11 mouse cellular contexts compared by ENCODE assay signal in genomic region chr5:106417210-106417609, GRCm38 (mm10). TPM values are rescaled to one million over a fixed set of nuclear protein-coding genes. Genes with fewer than 3 reads are reported as not detected.
DNase-seq lines count a peak whose midpoint lies in the region; ATAC-seq and TF ChIP-seq lines count a peak whose summit lies in the region.
"Had no signal": no experiment of that assay in that cellular context is flagged by ENCODE, and none has a peak within 500 bp of the region (broad histone marks: within the 10 kb centered on the region; RNA-seq: fewer than 3 reads in every experiment).

No protein-coding gene starts in this region.

- ATAC-seq in midbrain, embryonic 14.5 days (ENCODE audit: low FRiP score, low TSS enrichment) = no peak
- ATAC-seq in midbrain, embryonic 13.5 days = no peak
- ATAC-seq in stomach, postnatal 0 days (ENCODE audit: low FRiP score, low TSS enrichment) = no peak

- H3K9ac ChIP-seq in midbrain, embryonic 14.5 days (replicated peaks; ENCODE audit: low read length) = no peak overlapping the region
- no peak overlapping the region for H3K9ac ChIP-seq in midbrain, embryonic 13.5 days (replicated peaks)
- H3K9ac ChIP-seq in stomach, postnatal 0 days (ENCODE audit: low read length) = no peak overlapping the region

- H3K27me3 ChIP-seq in midbrain, embryonic 14.5 days (ENCODE audit: control insufficient read depth, insufficient read depth, low read length) = no peaks in the 10 kb centered on the region
- no peaks in the 10 kb centered on the region for H3K27me3 ChIP-seq in midbrain, embryonic 13.5 days
- H3K27me3 ChIP-seq in stomach, postnatal 0 days (ENCODE audit: control insufficient read depth, insufficient read depth, low read length) = no peaks in the 10 kb centered on the region
- H3K27me3 ChIP-seq: megakaryocyte, embryonic 14.5 days had no signal

- H3K4me1 ChIP-seq in midbrain, embryonic 14.5 days (ENCODE audit: control insufficient read depth, insufficient read depth, low read length) = no peaks in the 10 kb centered on the region
- H3K4me1 ChIP-seq in midbrain, embryonic 13.5 days (replicated peaks) = 0 out of 2 replicates have a peak, but pooled peaks cover 2% of the 10 kb centered on the region
- H3K4me1 ChIP-seq in stomach, postnatal 0 days (replicated peaks; ENCODE audit: control insufficient read depth, insufficient read depth) = no peaks in the 10 kb centered on the region

- peak; percentile 52 for TF ChIP-seq CTCF in stomach, postnatal 0 days (IDR thresholded peaks at IDR 0.05; ENCODE audit: low read depth)

- 33% methylated on average over 7 of the region's 7 CpGs for WGBS in midbrain, embryonic 14.5 days
- 37% methylated on average over 7 of the region's 7 CpGs for WGBS in midbrain, embryonic 13.5 days
- 31% methylated on average over 7 of the region's 7 CpGs for WGBS in stomach, postnatal 0 days

- no peak overlapping the region for H3K27ac ChIP-seq in midbrain, embryonic 14.5 days (replicated peaks; ENCODE audit: low read depth, low read length)
- no peak overlapping the region for H3K27ac ChIP-seq in midbrain, embryonic 13.5 days
- no peak overlapping the region for H3K27ac ChIP-seq in stomach, postnatal 0 days (replicated peaks)

- H3K36me3 ChIP-seq in midbrain, embryonic 14.5 days (ENCODE audit: control insufficient read depth, insufficient read depth, low read length) = no peaks in the 10 kb centered on the region
- H3K36me3 ChIP-seq in midbrain, embryonic 13.5 days = no peaks in the 10 kb centered on the region
- no peaks in the 10 kb centered on the region for H3K36me3 ChIP-seq in stomach, postnatal 0 days (ENCODE audit: control insufficient read depth, insufficient read depth, low read length)
- H3K36me3 ChIP-seq: G1E had no signal

- H3K4me3 ChIP-seq in midbrain, embryonic 14.5 days (replicated peaks; ENCODE audit: low read depth, low read length) = no peak overlapping the region
- H3K4me3 ChIP-seq in midbrain, embryonic 13.5 days (replicated peaks) = no peak overlapping the region
- no peak overlapping the region for H3K4me3 ChIP-seq in stomach, postnatal 0 days (ENCODE audit: low read depth, low read length)
- H3K4me3 ChIP-seq: megakaryocyte, embryonic 14.5 days had no signal

- TF ChIP-seq EP300 in stomach, postnatal 0 days (optimal IDR thresholded peaks at IDR 0.05) = no peak

- H3K4me2 ChIP-seq in midbrain, embryonic 14.5 days (ENCODE audit: low read length) = no peak overlapping the region
- no peak overlapping the region for H3K4me2 ChIP-seq in midbrain, embryonic 13.5 days (replicated peaks)
- H3K4me2 ChIP-seq in stomach, postnatal 0 days (replicated peaks; ENCODE audit: low read depth) = no peak overlapping the region

- DNase-seq in gastrocnemius, postnatal 10 days = peak; percentile 15
- DNase-seq in gastrocnemius, adult 8-10 months (ENCODE audit: low spot score in 2 of 2) = no peak
- DNase-seq in midbrain, embryonic 14.5 days = peak; percentile 63
- peak; percentile 55 to 60 for DNase-seq in cerebellum, postnatal 36 days
- DNase-seq in stomach, postnatal 0 days (ENCODE audit: low spot score) = no peak
- no peak for DNase-seq in Muller cell, postnatal 12 days (ENCODE audit: inconsistent ontology term)
- no peak for DNase-seq in urinary bladder, postnatal 14 days (ENCODE audit: low spot score)

- no peaks in the 10 kb centered on the region for H3K9me3 ChIP-seq in midbrain, embryonic 14.5 days (ENCODE audit: control insufficient read depth, low read length)
- no peaks in the 10 kb centered on the region for H3K9me3 ChIP-seq in midbrain, embryonic 13.5 days
- H3K9me3 ChIP-seq in stomach, postnatal 0 days (ENCODE audit: control insufficient read depth, low read length) = no peaks in the 10 kb centered on the region
- H3K9me3 ChIP-seq: megakaryocyte, embryonic 14.5 days had no signal

RNA-seq across cellular contexts. Expression of gene Barhl2, which starts 40.8 kb away (rescaled TPM):
- total RNA-seq in gastrocnemius, postnatal 10 days (2021) = not detected
- not detected for total RNA-seq in gastrocnemius, adult 8-10 months (2022)
- polyA plus RNA-seq in midbrain, embryonic 14.5 days (2014; fragmentation: Nextera tagmentation; extraction: Ambion mirVana) = 12.2 and 14.4 TPM in 2 replicates
- polyA plus RNA-seq in midbrain, embryonic 13.5 days (2015; fragmentation: Nextera tagmentation; extraction: Ambion mirVana) = 12.9 and 14.4 TPM in 2 replicates
- polyA plus RNA-seq in stomach, postnatal 0 days (2015; fragmentation: Nextera tagmentation; extraction: Ambion mirVana) = not detected in 2 replicates
- total RNA-seq: G1E had no signal
- polyA plus RNA-seq: G1E; gonadal fat pad, adult 2 months had no signal

Comparison
In these comparisons a context has a peak if more than half of its experiments do, and no peak if none do; other contexts are left out.
1. DNase-seq: peak in gastrocnemius, postnatal 10 days (single experiment), midbrain, embryonic 14.5 days (single experiment) and cerebellum, postnatal 36 days (2 of 2); none in gastrocnemius, adult 8-10 months (0 of 2), stomach, postnatal 0 days (single experiment), Muller cell, postnatal 12 days (single experiment) and urinary bladder, postnatal 14 days (single experiment).
2. RNA of gene Barhl2, which starts 40.8 kb away (polyA plus RNA-seq): 12.9 to 14.4 TPM in midbrain, embryonic 13.5 days and 12.2 to 14.4 TPM in midbrain, embryonic 14.5 days; not detected in stomach, postnatal 0 days; every median in the first group is over 10 times any median in the second.